Mouse (Mus musculus) intestine, embryonic 16.5 days (tissue): ENCODE results near the gene Wnt5b. TPM values are rescaled to one million over a fixed set of nuclear protein-coding genes. Genes with fewer than 3 reads are reported as not detected.

ENCODE experiments used
- ATAC-seq: fragments of 200-750 bp; cut with Nextera tagmentation; 2 replicates; pipeline ENCODE4 v1.8.0; 2017; ENCODE audit warnings: moderate TSS enrichment, moderate library complexity
- H3K27ac ChIP-seq: fragments of 300-500 bp; sonication (generic); 2 replicates; pipeline ENCODE4 v1.5.1; 2014; ENCODE audit warnings: mild to moderate bottlenecking, low read length
- H3K27me3 ChIP-seq: fragments of 300-500 bp; sonication (generic); replicated peaks from 2 replicates; pipeline ENCODE4 v1.6.1; 2014; ENCODE audit warnings: low read length, control low read depth, mixed read lengths; ENCODE audit not compliant: control insufficient read depth, insufficient read depth
- H3K36me3 ChIP-seq: fragments of 300-500 bp; sonication (generic); 2 replicates; pipeline ENCODE4 v1.6.1; 2014; ENCODE audit warnings: low read length, control low read depth; ENCODE audit not compliant: control insufficient read depth, insufficient read depth
- H3K4me1 ChIP-seq: fragments of 300-500 bp; sonication (generic); 2 replicates; pipeline ENCODE4 v1.6.1; 2014; ENCODE audit warnings: low read length, control low read depth, mixed read lengths; ENCODE audit not compliant: control insufficient read depth, insufficient read depth
- H3K4me2 ChIP-seq: fragments of 300-500 bp; sonication (generic); 2 replicates; pipeline ENCODE4 v1.6.1; 2014; ENCODE audit warnings: low read depth, low read length, control low read depth
- H3K4me3 ChIP-seq: fragments of 300-500 bp; sonication (generic); 2 replicates; pipeline ENCODE4 v1.5.1; 2014; ENCODE audit warnings: mild to moderate bottlenecking, low read length
- H3K9ac ChIP-seq: fragments of 300-500 bp; sonication (generic); 2 replicates; pipeline ENCODE4 v1.6.1; 2014; ENCODE audit warnings: low read depth, low read length
- H3K9me3 ChIP-seq: fragments of 300-500 bp; sonication (generic); 2 replicates; pipeline ENCODE4 v1.6.1; 2016; ENCODE audit warnings: low read length, control low read depth; ENCODE audit not compliant: control insufficient read depth
- WGBS: fragments of 180-500 bp; shearing (Covaris S2); extraction: QIAGEN DNeasy Blood & Tissue Kit; methylation state at CpG from one replicate; pipeline ENCODE4 v1.1.7; 2014; 5-methylcytosine and 5-hydroxymethylcytosine counted together
- polyA plus RNA-seq: library from polyadenylated mRNA; unstranded; fragments of >200 nt; fragmentation: Nextera tagmentation; extraction: Ambion mirVana; gene quantifications from 2 replicates; pipeline ENCODE4 v1.2.1, GENCODE M21; 2015

Wnt5b gene
- polyA plus RNA-seq, 1 experiment from 2014 or later, result 4.0 TPM

DNA sequence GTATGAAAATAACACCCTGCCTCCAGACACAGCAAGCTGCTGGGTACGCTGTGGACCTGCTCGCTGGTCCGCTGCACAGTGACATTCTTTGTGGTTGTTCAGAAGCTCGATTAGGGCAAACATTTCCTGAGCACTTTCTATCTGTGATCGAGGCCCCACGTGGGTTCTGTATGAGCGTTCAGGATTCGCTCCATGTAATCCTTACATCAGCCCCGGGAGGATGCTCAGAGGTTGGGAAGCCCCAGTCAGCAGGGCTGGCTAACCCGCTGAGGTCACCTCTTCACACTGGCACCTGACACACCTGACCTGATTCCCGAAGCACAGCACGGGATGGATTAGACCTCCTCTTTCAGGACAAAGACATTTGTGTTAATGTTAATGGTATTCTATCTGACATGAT is 8.3 kb downstream of the Wnt5b start:
- no peaks in the 10 kb centered on the region for H3K9me3 ChIP-seq
- no peaks in the 10 kb centered on the region for H3K36me3 ChIP-seq
- WGBS, result 75% methylated on average over 12 of the region's 12 CpGs
- no peaks in the 10 kb centered on the region for H3K27me3 ChIP-seq
- H3K4me1 ChIP-seq, result no peaks in the 10 kb centered on the region
- no peak overlapping the region for H3K9ac ChIP-seq
- no peak overlapping the region for H3K4me2 ChIP-seq
- H3K4me3 ChIP-seq, result no peak overlapping the region
- ATAC-seq, result no peak
- H3K27ac ChIP-seq, result no peak overlapping the region

DNA sequence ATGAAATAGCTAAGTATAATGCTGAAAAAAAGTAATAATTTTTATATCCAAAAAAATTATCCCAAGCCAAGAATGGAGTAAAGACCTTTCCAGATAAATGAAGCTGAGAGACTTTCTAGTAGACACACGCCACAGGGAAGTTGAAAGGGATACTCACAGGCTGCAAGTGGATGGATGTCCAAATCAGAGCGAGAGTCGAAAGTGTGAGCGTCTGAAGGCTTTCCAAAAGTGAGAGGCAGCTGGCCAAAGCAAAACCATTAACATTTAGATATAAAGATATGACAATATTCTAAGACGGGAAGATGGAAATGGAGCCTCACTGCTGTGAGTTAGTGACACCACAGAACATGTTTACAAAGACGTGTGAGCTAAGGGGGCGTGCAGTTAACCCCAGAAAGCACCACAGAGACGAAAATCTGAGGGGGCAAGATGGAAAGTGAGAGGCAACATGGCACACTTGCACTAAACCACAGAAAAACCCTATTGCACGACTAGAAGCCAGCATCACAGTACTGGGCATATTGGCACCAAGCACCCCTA is 10.9 kb downstream of the Wnt5b start:
- no peaks in the 10 kb centered on the region for H3K4me1 ChIP-seq
- no peak for ATAC-seq
- H3K36me3 ChIP-seq, result no peaks in the 10 kb centered on the region
- 75% methylated on average over 9 of the region's 9 CpGs for WGBS
- no peak overlapping the region for H3K27ac ChIP-seq
- H3K9ac ChIP-seq, result no peak overlapping the region
- no peak overlapping the region for H3K4me3 ChIP-seq
- no peak overlapping the region for H3K4me2 ChIP-seq
- no peaks in the 10 kb centered on the region for H3K27me3 ChIP-seq
- H3K9me3 ChIP-seq, result no peaks in the 10 kb centered on the region

DNA sequence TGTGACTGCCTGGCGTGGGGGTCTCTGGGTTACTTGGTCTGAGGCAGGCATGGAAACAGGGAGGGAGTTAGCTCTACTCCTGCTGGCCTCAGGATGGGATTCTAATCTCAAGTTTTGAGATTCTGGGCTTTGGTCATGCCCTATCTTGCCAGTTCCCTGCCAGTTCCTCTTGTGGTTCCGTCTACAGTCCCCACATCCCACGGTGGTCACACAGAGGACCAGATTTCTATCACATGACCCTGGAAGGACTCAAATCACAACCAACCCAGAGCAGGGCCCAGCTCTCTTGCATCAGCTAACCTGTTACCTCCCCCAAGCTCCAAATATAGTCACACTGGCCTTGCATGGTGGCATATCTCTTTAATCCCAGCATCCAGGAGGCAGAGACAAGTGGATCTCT is 14.5 kb downstream of the Wnt5b start:
- Histone ChIP-seq H3K4me2 (no peak overlapping the region), H3K4me1 (no peaks in the 10 kb centered on the region), H3K27me3 (no peaks in the 10 kb centered on the region), H3K27ac (no peak overlapping the region), H3K9ac (no peak overlapping the region), H3K4me3 (no peak overlapping the region), H3K9me3 (no peaks in the 10 kb centered on the region), H3K36me3 (no peaks in the 10 kb centered on the region)
- ATAC-seq, result no peak
- WGBS, result 91% methylated on average over 3 of the region's 3 CpGs

DNA sequence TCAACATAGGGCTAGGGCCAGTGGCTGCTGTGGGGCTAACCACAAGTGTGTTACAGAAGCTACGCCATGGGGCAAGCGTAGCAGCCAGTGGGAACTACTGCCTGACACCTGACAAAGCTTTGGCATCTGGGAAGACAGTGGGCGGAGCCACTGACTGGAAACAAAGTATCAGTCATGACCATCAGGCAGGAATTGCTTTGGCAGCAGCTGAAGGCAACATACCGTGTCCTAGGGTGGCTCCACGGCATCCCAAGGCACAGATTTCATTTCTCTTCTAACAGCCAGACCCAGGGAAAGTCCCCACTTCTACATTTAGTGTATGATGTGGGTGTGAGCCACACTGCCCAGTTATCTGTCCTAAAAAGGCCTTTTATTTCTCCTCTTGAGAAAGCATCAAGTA is 17.6 kb downstream of the Wnt5b start:
- H3K27ac ChIP-seq, result no peak overlapping the region
- 67% methylated on average over 5 of the region's 5 CpGs for WGBS
- no peak for ATAC-seq

DNA sequence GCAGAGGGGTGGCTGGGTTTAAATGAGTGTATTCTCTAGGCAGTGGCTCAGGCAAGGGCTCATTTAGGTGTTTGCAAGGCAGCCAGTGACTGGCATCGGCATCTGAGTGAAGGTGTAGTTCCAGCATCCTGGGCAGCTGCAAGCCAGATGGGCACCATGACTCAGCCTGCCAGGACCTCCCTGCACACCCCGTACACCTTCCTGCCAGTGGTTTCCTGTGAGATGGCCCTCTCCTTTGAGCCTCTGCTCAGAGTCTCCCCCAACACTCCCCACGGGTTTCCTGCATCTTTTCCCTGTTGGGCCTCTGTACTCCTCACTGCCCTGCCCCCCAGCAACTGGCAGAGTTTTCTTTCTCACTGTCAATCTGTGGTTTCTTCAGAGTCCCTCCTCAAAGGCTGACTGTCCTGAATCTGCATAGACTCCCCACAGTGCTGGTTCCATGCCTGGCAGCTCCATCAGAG is 22.2 kb downstream of the Wnt5b start:
- H3K9ac ChIP-seq, result no peak overlapping the region
- no peaks in the 10 kb centered on the region for H3K27me3 ChIP-seq
- ATAC-seq, result no peak
- H3K27ac ChIP-seq, result no peak overlapping the region
- no peaks in the 10 kb centered on the region for H3K4me1 ChIP-seq
- no peaks in the 10 kb centered on the region for H3K9me3 ChIP-seq
- H3K4me2 ChIP-seq, result no peak overlapping the region
- no peak overlapping the region for H3K4me3 ChIP-seq
- 46% methylated on average over 3 of the region's 3 CpGs for WGBS
- H3K36me3 ChIP-seq, result no peaks in the 10 kb centered on the region

More for the DNA sequence above, 17.6 kb downstream of the Wnt5b start:
- no peaks in the 10 kb centered on the region for H3K4me1 ChIP-seq
- no peak overlapping the region for H3K4me3 ChIP-seq
- H3K9ac ChIP-seq, result no peak overlapping the region
- no peaks in the 10 kb centered on the region for H3K36me3 ChIP-seq
- no peaks in the 10 kb centered on the region for H3K27me3 ChIP-seq
- H3K9me3 ChIP-seq, result no peaks in the 10 kb centered on the region
- no peak overlapping the region for H3K4me2 ChIP-seq

DNA sequence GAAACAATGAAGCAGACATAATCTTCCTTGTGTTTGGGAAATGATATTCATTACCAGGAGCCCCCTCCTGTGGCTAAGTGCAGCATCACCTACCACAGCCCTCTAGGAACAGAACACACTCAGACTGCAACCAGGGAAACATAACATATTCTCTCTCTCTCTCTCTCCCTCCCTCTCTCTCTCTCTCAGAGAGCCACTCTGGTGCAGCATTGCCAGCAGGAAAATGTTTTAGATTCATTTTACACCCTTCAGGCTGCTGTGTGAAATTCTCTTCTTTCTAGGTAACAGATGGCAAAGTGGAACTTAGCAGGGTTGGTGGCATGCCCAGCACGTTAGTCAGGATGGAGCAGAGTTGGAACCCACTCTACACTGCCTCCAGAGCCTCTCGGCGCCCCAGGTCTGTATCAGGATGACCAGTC is 22.7 kb downstream of the Wnt5b start:
- Histone ChIP-seq H3K27ac (no peak overlapping the region), H3K4me3 (no peak overlapping the region), H3K4me2 (no peak overlapping the region), H3K9me3 (no peaks in the 10 kb centered on the region), H3K9ac (no peak overlapping the region), H3K4me1 (no peaks in the 10 kb centered on the region), H3K27me3 (no peaks in the 10 kb centered on the region), H3K36me3 (no peaks in the 10 kb centered on the region)
- ATAC-seq, result no peak
- WGBS, result 80% methylated on average over 3 of the region's 3 CpGs

DNA sequence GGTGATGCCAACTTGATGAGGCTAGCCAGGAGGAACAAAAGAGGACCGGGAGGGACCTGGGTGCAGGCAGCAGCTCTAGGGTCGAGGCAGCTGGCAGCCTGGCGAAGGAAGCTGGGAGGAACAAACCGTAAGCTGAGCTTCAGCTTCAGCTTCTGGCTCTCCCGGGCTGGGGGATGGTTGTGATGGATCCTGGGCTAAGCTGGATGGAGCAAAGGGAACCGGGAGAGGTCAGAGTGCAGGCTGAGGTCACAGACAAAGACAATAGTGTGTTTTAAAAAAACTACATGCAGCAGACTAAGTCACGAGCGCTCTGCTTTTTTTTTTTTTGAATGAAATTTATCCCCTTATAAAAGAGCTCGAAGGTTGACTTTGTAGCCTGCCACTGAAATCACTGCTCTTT is 23.4 kb downstream of the Wnt5b start:
- Histone ChIP-seq H3K4me2 (no peak overlapping the region), H3K27ac (no peak overlapping the region), H3K27me3 (no peaks in the 10 kb centered on the region), H3K9me3 (no peaks in the 10 kb centered on the region), H3K4me1 (no peaks in the 10 kb centered on the region), H3K4me3 (no peak overlapping the region), H3K36me3 (no peaks in the 10 kb centered on the region), H3K9ac (no peak overlapping the region)
- no peak for ATAC-seq
- WGBS, result 42% methylated on average over 9 of the region's 9 CpGs

DNA sequence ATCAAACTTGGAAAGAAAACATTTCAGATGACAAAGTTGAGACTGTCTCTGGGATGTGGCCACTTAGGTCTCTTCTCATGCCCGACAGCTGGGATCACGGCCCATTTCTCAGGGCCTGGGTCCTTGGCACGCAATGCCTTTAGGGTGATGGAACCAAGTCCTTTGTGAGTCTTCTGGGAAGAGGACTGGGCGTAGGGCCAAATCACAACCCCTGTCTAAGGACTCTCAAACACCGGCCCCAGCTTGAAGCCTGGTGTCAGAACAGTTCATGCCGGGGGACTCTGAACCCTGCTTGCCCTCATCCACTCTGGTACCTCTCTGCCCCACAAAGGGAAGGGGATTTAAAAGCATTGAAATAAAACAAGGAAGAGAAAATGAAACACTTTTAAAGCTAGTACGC is 30.1 kb downstream of the Wnt5b start:
- Histone ChIP-seq H3K27me3 (no peaks in the 10 kb centered on the region), H3K4me2 (no peak overlapping the region), H3K9ac (no peak overlapping the region), H3K4me1 (no peaks in the 10 kb centered on the region), H3K36me3 (no peaks in the 10 kb centered on the region), H3K27ac (no peak overlapping the region), H3K9me3 (no peaks in the 10 kb centered on the region), H3K4me3 (no peak overlapping the region)
- ATAC-seq, result no peak
- WGBS, result 74% methylated on average over 7 of the region's 7 CpGs

DNA sequence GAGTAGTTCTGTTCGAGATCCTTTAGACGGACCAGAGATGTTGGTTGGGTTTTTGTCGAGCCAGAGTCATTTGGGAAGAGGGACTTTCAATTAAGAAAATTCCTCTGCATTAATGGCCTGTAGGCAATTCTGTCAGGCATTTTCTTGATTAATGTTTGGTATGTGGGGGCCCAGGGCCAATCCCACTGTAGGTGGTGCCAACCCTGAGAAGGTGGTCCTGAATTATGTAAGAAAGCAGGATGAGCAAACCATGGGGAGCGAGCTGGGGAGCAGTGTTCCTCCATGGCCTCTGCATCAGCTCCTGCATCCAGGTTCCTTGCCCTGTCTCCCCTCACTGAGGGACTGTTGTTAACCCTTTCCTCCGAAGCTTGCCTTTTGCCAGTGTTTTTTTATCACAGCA is 30.7 kb downstream of the Wnt5b start:
- no peak for ATAC-seq

DNA sequence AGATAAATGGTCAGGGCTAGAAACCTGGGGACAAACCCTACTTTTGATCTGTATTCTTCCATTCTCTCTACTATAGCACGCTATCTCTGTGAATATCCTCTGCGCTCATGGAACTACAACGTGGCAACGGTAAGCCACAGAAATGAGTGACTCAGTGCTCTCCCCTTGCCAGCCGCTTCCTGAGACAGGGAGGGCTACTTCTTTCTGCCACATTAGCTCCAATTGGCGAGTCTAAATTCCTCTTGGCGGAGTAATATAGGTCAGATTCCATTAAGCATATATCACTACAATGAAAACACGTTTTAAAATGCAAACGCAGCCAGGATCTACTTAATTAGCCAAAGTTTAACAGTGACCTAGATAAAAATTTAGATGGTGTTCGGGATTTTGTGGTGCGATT is 31.4 kb downstream of the Wnt5b start:
- H3K9ac ChIP-seq, result no peak overlapping the region
- H3K36me3 ChIP-seq, result no peaks in the 10 kb centered on the region
- no peak overlapping the region for H3K4me2 ChIP-seq
- H3K9me3 ChIP-seq, result no peaks in the 10 kb centered on the region
- WGBS, result 90% methylated on average over 11 of the region's 11 CpGs
- H3K27me3 ChIP-seq, result no peaks in the 10 kb centered on the region
- H3K27ac ChIP-seq, result no peak overlapping the region
- H3K4me3 ChIP-seq, result no peak overlapping the region
- H3K4me1 ChIP-seq, result no peaks in the 10 kb centered on the region
- ATAC-seq, result no peak

More for the DNA sequence above, 30.7 kb downstream of the Wnt5b start:
- Histone ChIP-seq H3K36me3 (no peaks in the 10 kb centered on the region), H3K27ac (no peak overlapping the region), H3K4me3 (no peak overlapping the region), H3K4me2 (no peak overlapping the region), H3K9ac (no peak overlapping the region), H3K27me3 (no peaks in the 10 kb centered on the region), H3K9me3 (no peaks in the 10 kb centered on the region), H3K4me1 (no peaks in the 10 kb centered on the region)
- 82% methylated on average over 5 of the region's 5 CpGs for WGBS
